Mouse (Mus musculus) G1E (cell line): ENCODE results near the gene Selenot.

Source experiments
- CTCF ChIP-seq: IDR thresholded peaks from 2 replicates; pipeline ENCODE4 v1.5.1; 2012; ENCODE audit warnings: low read depth, low read length, inconsistent platforms, mixed read lengths
- GATA1 ChIP-seq: IDR thresholded peaks from 2 replicates; pipeline ENCODE4 v1.6.1; 2012; ENCODE audit warnings: borderline replicate concordance, low read length, inconsistent platforms, mixed read lengths
- POLR2AphosphoS5 ChIP-seq: IDR thresholded peaks from 2 replicates; pipeline ENCODE4 v1.6.1; 2012; ENCODE audit warnings: low read depth, low read length, inconsistent platforms; ENCODE audit not compliant: insufficient replicate concordance

DNA sequence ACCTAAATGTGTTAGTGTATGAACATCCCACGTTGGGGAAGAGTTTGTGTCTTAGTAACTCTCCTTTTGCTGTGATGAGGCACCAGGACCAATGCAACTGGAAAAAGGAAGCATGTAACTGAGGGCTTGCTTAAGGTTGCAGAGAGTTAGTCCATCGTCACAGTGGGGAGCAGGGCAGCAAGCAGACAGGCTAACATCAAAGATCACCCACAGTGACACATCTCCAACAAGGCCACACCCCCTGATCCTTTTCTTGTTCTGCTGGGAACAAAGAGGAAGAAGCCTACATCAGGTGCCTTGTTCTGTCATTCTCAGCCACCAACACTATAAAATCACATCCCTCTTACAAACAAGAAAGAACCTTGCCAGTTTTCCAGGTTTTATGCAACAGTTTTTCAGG is 16.5 kb upstream of the Selenot start:
- no peak for TF ChIP-seq CTCF
- no peak for TF ChIP-seq GATA1
- TF ChIP-seq POLR2AphosphoS5 = no peak
